Mouse (Mus musculus) megakaryocyte, embryonic 14.5 days (primary cell): ENCODE data around the gene 1700003E16Rik. TPM values are rescaled to one million over a fixed set of nuclear protein-coding genes. Genes with fewer than 3 reads are reported as not detected.
A peak's percentile ranks its signal among the peaks of the same experiment; 100 is the strongest.

ENCODE experiments used
- H3K27me3 ChIP-seq: replicated peaks from 2 replicates; pipeline ENCODE3; 2012; ENCODE audit warnings: inconsistent platforms
- H3K36me3 ChIP-seq: replicated peaks from 2 replicates; pipeline ENCODE3; 2012; ENCODE audit warnings: low read length, inconsistent platforms, mixed read lengths
- H3K4me1 ChIP-seq: 2 replicates; pipeline ENCODE4 v1.6.1; 2012; ENCODE audit warnings: inconsistent platforms
- H3K4me3 ChIP-seq: replicated peaks from 2 replicates; pipeline ENCODE3; 2012; ENCODE audit warnings: moderate library complexity, mild to moderate bottlenecking, inconsistent platforms
- H3K9me3 ChIP-seq: 2 replicates; pipeline ENCODE4 v1.6.1; 2012; ENCODE audit warnings: inconsistent platforms
- FLI1 ChIP-seq: IDR thresholded peaks from 2 replicates; pipeline ENCODE4 v1.6.1; 2012; ENCODE audit warnings: low read length, inconsistent platforms, mixed read lengths
- GATA1 ChIP-seq: IDR thresholded peaks from 3 replicates; pipeline ENCODE4 v1.6.1; 2012; ENCODE audit warnings: mixed read lengths, low read length, inconsistent platforms, borderline replicate concordance
- polyA plus RNA-seq: library from polyadenylated mRNA; stranded (reverse); fragments of >175 nt; gene quantifications from 2 replicates; pipeline ENCODE4 v1.2.3, GENCODE M21; 2012; ENCODE audit warnings: low replicate concordance; ENCODE audit not compliant: insufficient read depth

Gene 1700003E16Rik
- polyA plus RNA-seq, 1 experiment, result 0.36 TPM

GRCm38 (mm10) chr6:83175996-83176395, 19.8 kb downstream of the 1700003E16Rik start:
- Histone ChIP-seq H3K27me3 (no peaks in the 10 kb centered on the region), H3K9me3 (no peaks in the 10 kb centered on the region), H3K4me3 (peak overlapping the region; percentile 8), H3K36me3 (peaks cover 60% of the 10 kb centered on the region), H3K4me1 (peaks cover 34% of the 10 kb centered on the region)
- TF ChIP-seq FLI1 (no peak), GATA1 (no peak)

GRCm38 (mm10) chr6:83179390-83180117, 23.4 kb downstream of the 1700003E16Rik start:
- H3K27me3 ChIP-seq, result no peaks in the 10 kb centered on the region
- no peak overlapping the region for H3K4me3 ChIP-seq
- H3K36me3 ChIP-seq, result peaks cover 70% of the 10 kb centered on the region
- H3K4me1 ChIP-seq, result peaks cover 20% of the 10 kb centered on the region
- H3K9me3 ChIP-seq, result no peaks in the 10 kb centered on the region
- TF ChIP-seq FLI1 (no peak), GATA1 (no peak)

- Histone ChIP-seq H3K36me3 (peaks cover 76% of the 10 kb centered on the region), H3K27me3 (no peaks in the 10 kb centered on the region), H3K9me3 (no peaks in the 10 kb centered on the region), H3K4me3 (no peak overlapping the region), H3K4me1 (peaks cover 25% of the 10 kb centered on the region)
- TF ChIP-seq FLI1 (no peak), GATA1 (no peak)
Measured at GRCm38 (mm10) chr6:83180605-83181004, 24.4 kb downstream of the 1700003E16Rik start.

GRCm38 (mm10) chr6:83184858-83185435, 28.7 kb downstream of the 1700003E16Rik start:
- H3K36me3 ChIP-seq, result peaks cover 90% of the 10 kb centered on the region
- no peak for TF ChIP-seq FLI1
- no peak for TF ChIP-seq GATA1
- H3K4me1 ChIP-seq, result peaks cover 20% of the 10 kb centered on the region; the same call in 1 of the 2 replicates
- H3K27me3 ChIP-seq, result no peaks in the 10 kb centered on the region
- no peaks in the 10 kb centered on the region for H3K9me3 ChIP-seq
- H3K4me3 ChIP-seq, result peak overlapping the region; percentile 36

GRCm38 (mm10) chr6:83185895-83186861, 30.0 kb downstream of the 1700003E16Rik start:
- Histone ChIP-seq H3K27me3 (no peaks in the 10 kb centered on the region), H3K36me3 (peaks cover 93% of the 10 kb centered on the region), H3K4me3 (no peak overlapping the region), H3K4me1 (peaks cover 15% of the 10 kb centered on the region; the same call in 1 of the 2 replicates), H3K9me3 (no peaks in the 10 kb centered on the region)
- TF ChIP-seq GATA1 (no peak), FLI1 (no peak)

GRCm38 (mm10) chr6:83186946-83187345, 30.7 kb downstream of the 1700003E16Rik start:
- Histone ChIP-seq H3K9me3 (no peaks in the 10 kb centered on the region), H3K27me3 (no peaks in the 10 kb centered on the region), H3K4me1 (peaks cover 15% of the 10 kb centered on the region; the same call in 1 of the 2 replicates), H3K4me3 (no peak overlapping the region), H3K36me3 (peaks cover 99% of the 10 kb centered on the region)
- TF ChIP-seq FLI1 (no peak), GATA1 (no peak)

GRCm38 (mm10) chr6:83193571-83193970, 37.4 kb downstream of the 1700003E16Rik start:
- H3K4me1 ChIP-seq, result peaks cover 15% of the 10 kb centered on the region
- no peak overlapping the region for H3K4me3 ChIP-seq
- no peaks in the 10 kb centered on the region for H3K9me3 ChIP-seq
- peaks cover 100% of the 10 kb centered on the region for H3K36me3 ChIP-seq
- TF ChIP-seq FLI1 (no peak), GATA1 (no peak)
- no peaks in the 10 kb centered on the region for H3K27me3 ChIP-seq

GRCm38 (mm10) chr6:83197345-83198004, 41.3 kb downstream of the 1700003E16Rik start:
- Histone ChIP-seq H3K4me1 (peaks cover 24% of the 10 kb centered on the region), H3K36me3 (peaks cover 86% of the 10 kb centered on the region), H3K4me3 (no peak overlapping the region), H3K27me3 (peaks cover under 1% of the 10 kb centered on the region), H3K9me3 (no peaks in the 10 kb centered on the region)
- TF ChIP-seq FLI1 (no peak), GATA1 (no peak)

GRCm38 (mm10) chr6:83203320-83203719, 47.1 kb downstream of the 1700003E16Rik start:
- H3K4me3 ChIP-seq, result no peak overlapping the region
- TF ChIP-seq GATA1, result no peak
- TF ChIP-seq FLI1, result no peak
- H3K36me3 ChIP-seq, result peaks cover 27% of the 10 kb centered on the region
- no peaks in the 10 kb centered on the region for H3K9me3 ChIP-seq
- H3K27me3 ChIP-seq, result peaks cover 21% of the 10 kb centered on the region
- H3K4me1 ChIP-seq, result peaks cover 11% of the 10 kb centered on the region
